10 mouse cellular contexts compared by ENCODE assay signal in genomic region chr5:129416425-129416824, GRCm38 (mm10).
DNase-seq lines count a peak whose midpoint lies in the region; ATAC-seq lines count a peak whose summit lies in the region.
"Had no signal": no experiment of that assay in that cellular context is flagged by ENCODE, and none has a peak within 500 bp of the region (broad histone marks: within the 10 kb centered on the region; RNA-seq: fewer than 3 reads in every experiment).

No protein-coding gene starts in this region.

- peak; percentile 21 for DNase-seq in layer of hippocampus, adult 11-12 months (ENCODE audit: low spot score)
- no peak for DNase-seq in layer of hippocampus, postnatal 14 days (ENCODE audit: low spot score in 2 of 2)
- DNase-seq in NIH3T3 (ENCODE audit: low read depth): peak; percentile 26
- DNase-seq in cerebellum, adult 9-11 months: peak; percentile 80
- DNase-seq in kidney, postnatal 36 days: peak; percentile 20 to 42

- no peak overlapping the region for H3K4me3 ChIP-seq in hindbrain, embryonic 13.5 days
- H3K4me3 ChIP-seq: erythroblast, embryonic 14.5 days; hindbrain, embryonic 15.5 days had no signal

- no peak overlapping the region for H3K9ac ChIP-seq in hindbrain, embryonic 13.5 days
- H3K9ac ChIP-seq: hindbrain, embryonic 15.5 days; liver, embryonic 14.5 days had no signal

- 24% methylated on average over 3 of the region's 3 CpGs for whole genome bisulfite sequencing in hindbrain, embryonic 13.5 days

- no peak for ATAC-seq in hindbrain, embryonic 13.5 days (ENCODE audit: low FRiP score)
- no peak for ATAC-seq in erythroblast, adult 5-6 weeks (replicated peaks; ENCODE audit: low FRiP score, poor library complexity, severe bottlenecking)

- no peaks in the 10 kb centered on the region for H3K27me3 ChIP-seq in hindbrain, embryonic 13.5 days

- no peaks in the 10 kb centered on the region for H3K9me3 ChIP-seq in hindbrain, embryonic 13.5 days
- H3K9me3 ChIP-seq: hindbrain, embryonic 15.5 days had no signal

- H3K4me1 ChIP-seq in hindbrain, embryonic 13.5 days (replicated peaks): no peaks in the 10 kb centered on the region
- H3K4me1 ChIP-seq: hindbrain, embryonic 15.5 days had no signal

- no peak overlapping the region for H3K4me2 ChIP-seq in hindbrain, embryonic 13.5 days
- H3K4me2 ChIP-seq: hindbrain, embryonic 15.5 days had no signal

- H3K27ac ChIP-seq in hindbrain, embryonic 13.5 days: no peak overlapping the region
- H3K27ac ChIP-seq: hindbrain, embryonic 15.5 days; liver, embryonic 14.5 days had no signal

- H3K36me3 ChIP-seq in hindbrain, embryonic 13.5 days: no peaks in the 10 kb centered on the region
- H3K36me3 ChIP-seq: hindbrain, embryonic 15.5 days had no signal

Comparison
In these comparisons a context has a peak if more than half of its experiments do, and no peak if none do; other contexts are left out.
1. DNase-seq: peak in layer of hippocampus, adult 11-12 months (single experiment), NIH3T3 (single experiment), cerebellum, adult 9-11 months (single experiment) and kidney, postnatal 36 days (2 of 2); none in layer of hippocampus, postnatal 14 days (0 of 2).